Mouse (Mus musculus) fibroblast of lung, adult 2 months (primary cell): ENCODE results near the gene Mamdc4.

Experiments
- DNase-seq: peaks from one replicate; pipeline ENCODE4 v3.0.0-alpha.2; 2011; ENCODE audit warnings: low read depth

Mamdc4 gene

GRCm38 (mm10) chr2:25582466-25583119 is 7.9 kb upstream of the Mamdc4 start:
- DNase-seq, result no peak

- no peak for DNase-seq
Observed at GRCm38 (mm10) chr2:25581901-25582301, 7.3 kb upstream of the Mamdc4 start.

DNA sequence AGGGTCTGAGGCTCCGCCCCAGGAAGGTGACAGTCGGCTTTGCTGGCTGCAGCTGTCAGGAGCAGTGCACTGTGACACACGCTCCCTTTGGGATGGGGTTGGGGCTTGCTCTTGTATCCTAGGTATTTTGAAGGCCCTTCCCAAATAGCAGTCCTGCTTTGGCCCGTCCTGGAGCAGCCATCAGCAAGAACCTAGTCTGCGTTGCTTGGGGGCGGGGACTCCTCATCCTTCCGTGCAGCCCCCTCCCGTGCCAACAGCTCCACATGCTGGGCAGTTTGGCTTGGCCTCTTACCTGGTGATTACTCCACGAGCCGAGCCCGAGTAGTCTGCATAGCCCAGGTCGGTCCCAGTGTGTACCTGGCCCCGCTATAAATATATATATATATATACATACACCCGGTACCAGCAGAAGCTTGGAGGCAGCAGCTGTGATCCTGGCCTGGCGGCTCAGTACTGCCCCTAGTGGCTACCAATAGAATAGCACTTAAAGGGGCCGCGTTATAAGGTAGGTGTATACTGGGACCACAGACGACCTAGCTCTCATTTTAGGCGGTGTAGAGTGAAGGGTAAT is 6.7 kb upstream of the Mamdc4 start, which contains the start of gene Ajm1:
Gene Ajm1, minus strand, starts transcription at position 464 of the 571 bp plus-strand sequence.
- no peak for DNase-seq

- no peak for DNase-seq
Observed at GRCm38 (mm10) chr2:25580621-25581101, 6.0 kb upstream of the Mamdc4 start.

DNA sequence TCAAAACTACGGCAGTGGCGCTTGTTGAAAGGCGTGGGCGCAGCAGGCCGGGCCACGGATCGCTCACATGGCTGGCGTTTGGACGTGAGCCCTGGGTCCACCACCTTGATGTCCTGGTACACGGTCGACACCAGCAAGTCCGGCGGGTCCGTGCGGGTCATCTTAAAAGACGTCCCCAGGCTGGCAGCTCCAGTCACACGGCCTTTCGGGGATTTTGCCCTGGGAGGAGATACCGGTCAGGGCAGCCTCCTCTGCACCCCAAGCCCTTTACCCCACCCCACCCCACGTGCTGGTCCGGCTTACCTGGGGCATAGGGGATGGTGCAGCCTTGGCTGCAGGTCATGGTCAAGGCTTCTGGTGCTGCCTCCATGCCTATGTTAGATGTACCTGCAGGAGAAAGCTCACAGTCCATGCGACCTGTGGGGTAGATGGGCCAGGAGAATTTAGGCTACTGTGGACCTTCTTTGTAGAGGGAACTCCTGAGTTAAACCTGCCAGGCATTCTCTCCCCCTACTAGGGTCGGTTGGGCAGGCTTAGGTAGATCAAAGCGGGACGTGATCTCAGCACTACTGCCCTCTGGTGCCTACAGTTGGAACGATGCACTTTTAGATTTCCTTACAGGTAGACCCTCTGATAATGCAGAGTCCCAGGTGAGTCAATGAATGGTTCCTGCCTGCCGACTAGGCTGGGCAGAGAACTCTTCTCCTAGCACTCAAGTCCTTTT is 5.3 kb upstream of the Mamdc4 start:
- DNase-seq, result no peak

DNA sequence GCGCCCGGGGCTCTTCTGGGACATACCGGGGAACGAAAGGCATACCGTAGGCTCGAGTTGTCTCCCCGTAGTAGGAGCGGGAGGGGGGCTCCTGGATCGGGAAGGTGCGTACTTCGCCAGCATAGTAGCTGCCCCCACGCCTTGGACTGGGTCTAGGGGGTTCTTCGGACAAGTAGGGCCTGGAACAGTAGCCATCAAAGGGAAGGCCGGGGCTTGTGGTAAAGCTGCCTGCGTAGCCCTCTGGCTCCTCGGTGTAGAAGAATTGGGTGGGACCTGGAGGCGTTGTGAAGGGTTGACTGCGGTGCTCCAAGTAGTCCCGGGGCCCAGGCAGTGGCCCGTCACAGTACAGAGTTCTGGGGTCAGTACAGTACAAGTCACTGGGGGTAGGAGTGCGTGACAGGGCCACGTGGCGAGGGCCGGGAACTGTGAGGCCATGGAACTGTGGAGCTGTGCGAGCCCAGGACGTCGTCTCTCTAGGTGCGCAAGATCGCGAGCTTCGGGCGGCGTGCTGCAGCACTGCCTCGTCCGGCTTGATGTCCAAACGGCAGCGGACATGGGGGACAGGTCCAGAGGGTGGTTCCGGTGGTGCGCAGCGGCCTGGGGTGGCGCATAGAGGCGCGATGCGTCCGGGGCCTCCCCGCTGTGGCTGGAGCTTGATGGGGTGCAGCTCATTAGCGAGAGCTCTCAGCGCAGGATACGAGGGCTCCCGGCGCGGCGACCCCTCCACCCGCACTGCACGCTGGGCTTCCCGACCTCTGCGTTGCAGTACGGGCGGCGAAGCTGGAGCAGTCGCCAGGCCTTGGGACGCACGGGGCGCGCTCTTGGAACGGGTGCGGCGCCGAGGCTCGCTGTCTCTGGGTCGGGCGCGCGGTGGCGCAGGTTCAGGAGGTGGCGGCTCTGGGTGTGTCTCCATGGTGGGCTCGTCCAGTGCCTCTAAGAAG is 4.4 kb upstream of the Mamdc4 start:
- no peak for DNase-seq

DNA sequence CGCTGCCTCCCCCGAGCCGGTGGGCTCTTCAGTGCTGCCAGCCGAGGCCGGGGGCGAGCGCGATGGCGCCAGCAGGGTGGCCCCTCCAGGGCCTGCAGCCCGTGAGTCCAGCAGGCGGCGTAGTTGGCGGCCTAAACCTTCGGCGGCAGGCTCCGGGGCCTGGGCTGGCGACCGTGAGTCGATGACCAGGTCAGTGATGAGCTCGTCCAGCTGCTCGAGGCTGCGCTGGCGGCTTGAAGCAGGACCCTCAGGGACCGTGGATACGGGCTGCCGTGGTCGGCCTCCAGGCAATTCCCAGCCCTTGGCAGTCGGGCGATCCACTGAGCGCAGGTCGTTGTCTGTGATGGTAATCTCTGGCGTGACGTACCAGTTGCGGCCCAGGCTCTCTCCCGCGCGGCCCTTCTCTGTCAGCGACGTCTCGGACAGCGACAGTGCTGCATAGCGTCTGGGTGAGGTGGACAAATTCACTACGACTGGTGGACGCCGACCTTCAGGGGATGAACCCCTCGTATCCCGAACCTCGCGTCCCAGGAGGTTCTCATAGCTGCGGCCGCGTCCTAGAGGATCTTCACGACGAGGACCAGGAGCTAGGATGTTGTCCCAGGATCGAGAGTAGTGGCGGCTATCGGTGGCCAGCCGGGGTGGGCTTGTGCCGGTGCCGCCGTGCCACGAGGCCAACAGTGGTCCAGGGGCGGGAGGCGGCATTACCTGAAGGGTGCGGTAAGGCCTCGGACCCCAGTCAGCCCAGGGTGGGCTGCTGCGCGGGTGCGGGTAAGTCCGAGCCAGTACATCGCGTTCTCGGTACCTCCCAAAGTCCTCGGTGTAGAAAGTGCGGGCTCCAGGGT is 3.5 kb upstream of the Mamdc4 start:
- DNase-seq, result no peak

DNA sequence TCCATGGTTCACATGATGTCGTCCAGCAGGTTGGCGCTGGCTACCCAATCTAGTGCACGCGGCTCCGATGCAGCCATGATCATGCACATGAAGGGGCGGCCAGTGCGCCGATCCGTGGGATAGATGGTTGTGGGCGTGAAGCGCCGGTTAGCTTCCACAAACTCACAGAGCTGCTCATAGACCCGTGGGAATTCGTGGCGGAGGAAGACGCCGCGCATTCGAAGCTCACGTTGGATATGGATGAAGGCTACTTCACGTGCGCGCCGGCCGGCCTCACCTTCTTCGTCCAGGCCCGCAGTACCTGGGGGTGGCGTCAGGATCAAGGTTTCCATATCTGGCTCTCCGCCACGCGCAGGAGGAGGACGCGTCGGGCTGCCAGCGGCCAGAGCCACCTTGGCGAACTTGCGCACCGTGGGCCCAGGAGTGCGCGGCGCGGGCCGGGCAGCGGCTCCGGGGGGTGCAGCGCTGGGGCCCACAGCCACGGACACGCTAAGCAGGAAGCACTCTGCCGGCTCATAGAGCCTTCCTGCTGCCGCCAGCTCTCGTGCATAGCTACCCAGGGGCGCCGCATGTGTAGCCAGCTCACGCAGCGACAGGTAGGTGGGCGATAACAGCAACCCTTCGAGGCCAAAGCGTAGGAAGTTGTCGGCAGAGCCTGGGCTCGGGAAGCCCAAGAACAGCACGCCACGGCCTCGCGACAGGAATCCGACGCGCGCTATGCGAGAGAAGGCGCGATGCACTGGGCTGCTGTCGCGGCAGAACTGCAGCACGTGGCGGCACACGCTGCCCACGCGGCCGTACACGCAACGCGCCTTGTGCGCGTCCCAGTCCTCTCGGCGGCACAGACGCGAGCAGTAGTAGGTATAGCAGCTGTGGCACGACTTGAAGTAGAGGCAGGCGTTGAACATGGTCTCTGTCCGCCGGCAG is 2.6 kb upstream of the Mamdc4 start:
- DNase-seq, result no peak

DNA sequence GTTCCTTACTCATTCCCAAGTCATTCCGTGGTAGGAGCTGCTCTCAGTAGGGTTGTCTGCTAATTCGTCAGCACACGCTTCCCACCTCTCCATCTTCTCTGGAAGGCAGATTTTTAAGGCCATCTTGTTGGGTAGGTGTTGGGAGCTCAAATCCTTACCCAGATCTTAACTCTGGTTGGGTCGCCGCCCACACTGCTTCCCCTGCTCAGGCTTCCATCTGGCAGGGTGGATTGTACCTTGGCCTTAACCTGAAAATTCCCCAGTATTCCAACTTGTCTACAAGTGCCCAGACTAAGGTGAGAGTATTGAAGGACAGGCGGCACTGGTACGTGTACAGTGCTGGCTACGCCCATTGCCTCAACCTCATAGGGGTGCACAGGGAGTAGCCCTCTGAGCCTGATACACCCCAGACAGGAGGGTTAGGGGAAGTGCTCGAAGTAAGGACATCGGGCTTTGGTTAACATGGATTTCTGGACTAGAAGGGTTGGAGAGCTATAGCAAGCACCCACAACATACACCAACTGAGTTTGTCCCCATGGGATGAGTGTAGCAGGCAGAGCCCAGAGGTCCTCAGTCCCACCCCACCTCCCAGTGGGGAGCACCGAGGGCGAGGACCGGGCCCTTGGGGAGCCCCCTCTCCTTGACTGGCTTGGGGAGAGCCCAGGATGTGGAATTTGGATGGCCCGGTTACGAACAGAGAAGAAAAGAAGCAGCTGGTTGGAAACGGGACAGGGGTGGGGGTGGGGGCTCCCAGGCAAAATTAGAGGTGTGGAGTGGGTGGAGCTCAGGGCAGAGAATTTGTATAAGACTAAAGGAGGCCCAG is 1.6 kb upstream of the Mamdc4 start:
- no peak for DNase-seq

- no peak for DNase-seq
Observed at GRCm38 (mm10) chr2:25575432-25576027, 885 bp upstream of the Mamdc4 start.

- no peak for DNase-seq
Observed at GRCm38 (mm10) chr2:25574136-25574535, 509 bp downstream of the Mamdc4 start.

DNA sequence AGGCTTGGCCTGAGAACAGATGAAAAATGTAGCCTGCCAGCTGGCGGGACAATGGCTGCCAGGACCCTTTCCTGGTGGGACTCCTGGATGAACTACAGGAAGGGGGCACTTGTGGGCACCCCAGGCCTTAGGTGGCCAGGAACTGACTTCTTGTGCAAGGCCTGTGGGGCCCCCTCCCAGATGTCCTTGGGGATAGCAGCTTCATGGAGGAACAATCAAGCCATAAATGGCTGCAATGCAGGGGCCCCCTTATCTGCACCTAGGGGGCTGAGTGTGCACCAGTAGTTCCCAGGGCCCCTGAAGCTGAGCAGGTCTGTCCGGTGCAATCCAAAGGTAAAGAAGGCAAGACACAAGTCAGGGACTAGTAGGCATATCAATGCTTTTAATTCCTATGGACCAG is 1.6 kb downstream of the Mamdc4 start:
- no peak for DNase-seq

DNA sequence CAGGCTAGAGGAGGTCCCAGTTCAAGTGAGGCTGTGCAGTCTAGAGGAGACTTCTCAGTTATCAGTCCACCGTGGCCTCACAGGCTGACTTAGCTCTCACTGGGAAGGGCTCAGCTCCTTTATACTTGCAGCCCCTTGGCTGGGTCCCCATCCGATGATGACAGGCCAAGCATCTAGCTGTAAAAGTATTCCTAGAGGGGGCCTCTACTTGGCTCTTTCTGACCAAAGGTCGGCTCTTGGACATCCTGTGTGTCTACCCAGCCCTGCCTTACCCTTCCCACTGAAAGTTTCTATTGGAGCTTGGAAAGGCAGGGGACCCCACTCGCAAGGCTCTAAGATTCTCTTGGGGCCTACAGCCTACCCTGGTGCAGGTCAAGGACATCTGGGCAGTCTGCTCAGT is 3.4 kb downstream of the Mamdc4 start:
- DNase-seq, result no peak

- no peak for DNase-seq
Observed at GRCm38 (mm10) chr2:25569323-25569722, 5.3 kb downstream of the Mamdc4 start.

DNA sequence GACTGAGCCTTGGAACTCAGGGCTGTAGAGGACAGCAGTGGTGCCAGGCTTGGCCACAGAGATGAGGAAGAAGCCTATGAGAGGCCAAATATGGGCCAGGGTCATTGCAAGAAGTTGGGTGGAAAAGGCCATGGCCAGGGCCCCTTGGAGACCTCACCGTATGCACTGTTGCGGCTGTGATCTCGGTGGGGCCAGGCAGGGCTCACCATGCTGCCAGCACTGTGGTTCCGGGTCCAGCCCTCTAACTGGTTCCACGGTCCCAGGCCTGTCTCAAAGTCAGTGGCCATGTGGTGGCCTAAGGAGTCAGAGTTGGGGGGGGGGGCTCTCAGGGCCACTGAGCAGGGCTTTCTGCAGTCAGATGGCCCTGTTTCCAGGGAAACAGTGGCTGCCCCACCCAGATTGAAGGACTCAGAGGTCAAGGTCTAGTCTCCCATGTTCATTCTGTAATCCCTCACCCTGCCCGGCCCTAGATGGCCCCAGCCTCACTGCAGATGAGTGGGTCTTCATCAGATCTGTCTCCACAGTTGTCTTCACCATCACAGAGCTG is 6.1 kb downstream of the Mamdc4 start:
- DNase-seq, result no peak

DNA sequence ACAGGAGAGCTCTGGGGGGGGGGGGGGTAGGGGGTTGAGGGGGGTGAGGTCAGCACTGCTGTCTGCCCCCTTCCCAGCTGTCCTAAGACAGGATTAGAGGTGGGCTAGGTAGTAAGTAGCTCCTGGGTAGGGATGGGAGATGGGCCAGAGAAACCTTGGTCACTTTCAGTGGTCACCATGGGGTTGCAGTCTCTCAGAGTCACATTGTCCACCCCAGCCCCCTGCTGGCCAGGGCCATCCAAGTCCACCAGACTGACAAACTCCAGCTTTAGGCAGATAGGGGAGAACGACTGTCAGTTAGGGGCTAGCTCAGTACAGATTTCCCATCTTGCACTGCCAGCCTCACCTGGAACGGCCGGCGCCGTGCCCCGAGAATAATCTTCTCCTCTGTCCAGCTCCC is 8.1 kb downstream of the Mamdc4 start:
- no peak for DNase-seq

DNA sequence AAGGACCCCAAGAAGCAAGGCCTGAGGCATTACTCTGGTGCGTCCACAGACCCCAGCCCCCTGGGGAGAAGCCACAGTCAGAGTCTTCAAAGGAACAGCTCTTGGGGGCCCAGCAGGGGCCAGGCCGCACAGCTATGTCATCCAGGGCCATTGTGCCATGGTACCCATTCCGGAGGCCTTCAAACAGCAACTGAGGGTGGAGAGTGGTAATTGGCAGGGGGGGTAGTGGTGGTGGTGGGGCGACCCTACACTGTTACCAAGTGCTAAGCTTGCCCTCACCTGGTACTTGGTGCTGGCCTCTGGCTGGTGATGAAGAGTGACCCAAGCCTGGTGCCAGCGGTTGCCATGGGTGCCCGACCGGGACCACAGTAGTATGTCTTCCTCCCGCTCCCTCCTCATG is 8.9 kb downstream of the Mamdc4 start:
- no peak for DNase-seq

GRCm38 (mm10) chr2:25561946-25562345 is 12.7 kb downstream of the Mamdc4 start:
- DNase-seq, result no peak

- no peak for DNase-seq
Observed at GRCm38 (mm10) chr2:25560551-25560950, 14.1 kb downstream of the Mamdc4 start.
